Mouse (Mus musculus) CH12.LX (cell line): Measurements from ENCODE around the gene Cant1. TPM values are rescaled to one million over a fixed set of nuclear protein-coding genes. Genes with fewer than 3 reads are reported as not detected.

Source experiments
- DNase-seq: peaks from one replicate; pipeline ENCODE4 v3.0.0-alpha.2; 2013; ENCODE audit errors: extremely low read depth
- H3K27ac ChIP-seq: 2 replicates; pipeline ENCODE4 v1.5.1; 2012; ENCODE audit warnings: low read depth, mild to moderate bottlenecking, control low read depth, moderate library complexity; ENCODE audit not compliant: insufficient read depth
- H3K27me3 ChIP-seq: replicated peaks from 2 replicates; pipeline ENCODE3; 2012; ENCODE audit warnings: inconsistent platforms
- H3K36me3 ChIP-seq, 2 experiments: replicated peaks in 1 of 2; 2 replicates each; pipeline versions ENCODE3 to v1.6.1; 2012; ENCODE audit warnings: inconsistent platforms in 1 of 2, low read length in 1 of 2, mild to moderate bottlenecking in 1 of 2, mixed read lengths in 1 of 2, moderate library complexity in 1 of 2; ENCODE audit not compliant: control insufficient read depth in 1 of 2, insufficient read depth in 1 of 2
- H3K4me1 ChIP-seq, 2 experiments: 2 replicates each; pipeline ENCODE4 v1.6.1; 2012; ENCODE audit warnings: inconsistent platforms in 1 of 2, moderate library complexity in 1 of 2; ENCODE audit not compliant: insufficient read depth in 2 of 2, control insufficient read depth in 1 of 2
- H3K4me2 ChIP-seq: 2 replicates; pipeline ENCODE4 v1.6.1; 2012; ENCODE audit warnings: low read depth, mild to moderate bottlenecking, control low read depth; ENCODE audit not compliant: poor library complexity, insufficient read depth, severe bottlenecking
- H3K4me3 ChIP-seq, 3 experiments: fragments of 150-350 bp in 1 of 3; sonication (generic) in 1 of 3; replicated peaks in 1 of 3; 2 replicates each; pipeline versions ENCODE3 to v1.5.1; 2011 to 2012; ENCODE audit warnings: low read depth in 2 of 3, low read length in 2 of 3, mild to moderate bottlenecking in 2 of 3, moderate library complexity in 2 of 3, control low read depth in 1 of 3, improper control_type of control experiment in 1 of 3, inconsistent platforms in 1 of 3, mixed read lengths in 1 of 3; ENCODE audit not compliant: poor library complexity in 1 of 3
- H3K79me2 ChIP-seq: replicated peaks from 2 replicates; pipeline ENCODE4 v1.6.1; 2012; ENCODE audit warnings: mild to moderate bottlenecking, moderate library complexity; ENCODE audit not compliant: control insufficient read depth, poor library complexity, insufficient read depth, severe bottlenecking; ENCODE audit errors: extremely low read depth
- H3K9ac ChIP-seq: 2 replicates; pipeline ENCODE4 v1.6.1; 2012; ENCODE audit warnings: low read depth, mild to moderate bottlenecking, control low read depth, moderate library complexity; ENCODE audit not compliant: insufficient read depth
- H3K9me3 ChIP-seq: replicated peaks from 2 replicates; pipeline ENCODE3; 2012; ENCODE audit warnings: low read length, inconsistent platforms, mixed read lengths
- CHD1 ChIP-seq: IDR thresholded peaks from 2 replicates; pipeline ENCODE4 v1.6.1; 2012; ENCODE audit warnings: low read depth, low read length, improper control_type of control experiment, inconsistent platforms
- CHD2 ChIP-seq: IDR thresholded peaks from 2 replicates; pipeline ENCODE4 v1.6.1; 2011; ENCODE audit warnings: low read length, improper control_type of control experiment
- CTCF ChIP-seq, 2 experiments: IDR thresholded peaks in 1 of 2; conservative IDR thresholded peaks in 1 of 2; 2 replicates each; pipeline ENCODE4 v1.5.1; 2011 to 2012; ENCODE audit warnings: low read depth in 2 of 2, low read length in 2 of 2, improper control_type of control experiment in 1 of 2, inconsistent platforms in 1 of 2, mild to moderate bottlenecking in 1 of 2, moderate library complexity in 1 of 2
- E2F4 ChIP-seq: IDR thresholded peaks from 2 replicates; pipeline ENCODE4 v1.6.1; 2011; ENCODE audit warnings: low read depth, low read length, improper control_type of control experiment; ENCODE audit not compliant: insufficient replicate concordance
- ETS1 ChIP-seq: conservative IDR thresholded peaks from 2 replicates; pipeline ENCODE4 v1.6.1; 2012; ENCODE audit warnings: low read depth, mild to moderate bottlenecking, inconsistent platforms, low read length, improper control_type of control experiment, moderate library complexity
- GABPA ChIP-seq: IDR thresholded peaks from 2 replicates; pipeline ENCODE4 v1.6.1; 2012; ENCODE audit warnings: low read depth, low read length, improper control_type of control experiment, inconsistent platforms; ENCODE audit not compliant: insufficient replicate concordance
- HCFC1 ChIP-seq: IDR thresholded peaks from 2 replicates; pipeline ENCODE4 v1.6.1; 2012; ENCODE audit warnings: low read depth, mild to moderate bottlenecking, inconsistent platforms, low read length, improper control_type of control experiment
- IRF4 ChIP-seq: IDR thresholded peaks from 2 replicates; pipeline ENCODE4 v1.6.1; 2014; ENCODE audit warnings: low read depth, mild to moderate bottlenecking, inconsistent platforms, low read length, improper control_type of control experiment
- JUN ChIP-seq: IDR thresholded peaks from 2 replicates; pipeline ENCODE4 v1.6.1; 2011; ENCODE audit warnings: low read depth, mild to moderate bottlenecking, low read length, improper control_type of control experiment, moderate library complexity; ENCODE audit not compliant: insufficient read depth
- JUND ChIP-seq: conservative IDR thresholded peaks from 2 replicates; pipeline ENCODE4 v1.6.1; 2011; ENCODE audit warnings: low read depth, low read length, improper control_type of control experiment
- KAT2A ChIP-seq: IDR thresholded peaks from 2 replicates; pipeline ENCODE4 v1.6.1; 2012; ENCODE audit warnings: low read length, improper control_type of control experiment, inconsistent platforms; ENCODE audit not compliant: insufficient replicate concordance
- MXI1 ChIP-seq: IDR thresholded peaks from 2 replicates; pipeline ENCODE4 v1.6.1; 2011; ENCODE audit warnings: mild to moderate bottlenecking, low read depth, low read length, improper control_type of control experiment
- NRF1 ChIP-seq: IDR thresholded peaks from 2 replicates; pipeline ENCODE4 v1.6.1; 2014; ENCODE audit warnings: low read depth, mild to moderate bottlenecking, inconsistent platforms, low read length, improper control_type of control experiment, moderate library complexity
- POLR2A ChIP-seq: IDR thresholded peaks from 2 replicates; pipeline ENCODE4 v1.6.1; 2011; ENCODE audit warnings: low read depth, mild to moderate bottlenecking, improper control_type of control experiment, low read length
- POLR2AphosphoS2 ChIP-seq: IDR thresholded peaks from 2 replicates; pipeline ENCODE4 v1.6.1; 2011; ENCODE audit warnings: low read depth, low read length, improper control_type of control experiment
- RAD21 ChIP-seq: IDR thresholded peaks from 2 replicates; pipeline ENCODE4 v1.6.1; 2011; ENCODE audit warnings: low read depth, mild to moderate bottlenecking, low read length, improper control_type of control experiment, moderate library complexity
- RCOR1 ChIP-seq: conservative IDR thresholded peaks from 2 replicates; pipeline ENCODE4 v1.6.1; 2012; ENCODE audit warnings: low read depth, mild to moderate bottlenecking, inconsistent platforms, low read length, improper control_type of control experiment
- SMC3 ChIP-seq: IDR thresholded peaks from 2 replicates; pipeline ENCODE4 v1.6.1; 2011; ENCODE audit warnings: low read depth, low read length, improper control_type of control experiment
- TCF12 ChIP-seq: IDR thresholded peaks from 2 replicates; pipeline ENCODE4 v1.6.1; 2014; ENCODE audit warnings: low read depth, mild to moderate bottlenecking, inconsistent platforms, low read length, improper control_type of control experiment
- USF1 ChIP-seq: IDR thresholded peaks from 2 replicates; pipeline ENCODE4 v1.6.1; 2014; ENCODE audit warnings: low read depth, mild to moderate bottlenecking, inconsistent platforms, low read length, improper control_type of control experiment
- ZC3H11A ChIP-seq: IDR thresholded peaks from 2 replicates; pipeline ENCODE4 v1.6.1; 2012; ENCODE audit warnings: low read depth, mild to moderate bottlenecking, inconsistent platforms, low read length, improper control_type of control experiment
- dilution Hi-C: fragments of 300-500 bp; cut with MboI; formaldehyde crosslinking; loops from 2 replicates; pipeline ENCODE4 v1.14.3; 2020; ENCODE audit warnings: low sequenced_read_pairs; ENCODE audit not compliant: extremely low pct_unique_long_range_greater_than_20kb, extremely low pct_ligation_motif_present
- in situ Hi-C: fragments of 300-500 bp; cut with MboI; formaldehyde crosslinking; loops from 3 replicates; pipeline ENCODE4 v1.14.3; 2019; ENCODE audit warnings: low sequenced_read_pairs, low pct_ligation_motif_present, low pct_unique_long_range_greater_than_20kb, mixed read lengths
- polyA plus RNA-seq: library from polyadenylated mRNA; unstranded; fragments of >175 nt; gene quantifications from 2 replicates; pipeline ENCODE4 v1.2.1, GENCODE M21; 2012; ENCODE audit warnings: low read depth; ENCODE audit not compliant: insufficient read length
- total RNA-seq, 2 experiments: library from RNA; depleted of rRNA; stranded (reverse); fragments of 300-350 nt in 1 of 2; fragments of >200 nt in 1 of 2; gene quantifications; 2 replicates each; pipeline ENCODE4 v1.2.3; 2012 to 2014

Gene Cant1
- total and polyA plus RNA-seq, 3 experiments, result 28.8 to 40.2 (median 31.2) TPM

DNA sequence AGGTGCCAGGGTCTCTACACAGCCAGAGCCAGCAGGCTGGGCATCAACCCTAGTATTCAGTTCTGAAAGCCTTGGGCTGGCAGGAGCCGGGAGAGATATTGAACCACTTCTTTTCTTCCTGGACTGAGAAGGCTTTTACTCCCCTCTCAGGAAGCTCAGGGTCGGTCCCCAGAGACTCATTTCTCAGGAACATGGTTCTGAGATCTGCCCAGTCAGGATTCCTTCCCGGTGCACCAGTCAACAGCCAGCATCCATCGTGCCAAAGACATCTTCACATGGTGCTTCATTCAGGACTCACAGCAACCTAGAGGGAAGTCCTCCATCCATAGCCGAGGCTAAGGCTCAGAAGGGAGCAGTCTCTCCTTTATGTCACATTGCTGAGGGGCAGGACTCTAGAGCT, 44.4 kb downstream of the Cant1 start:
- DNase-seq, result no peak
- H3K9me3 ChIP-seq, result no peaks in the 10 kb centered on the region
- H3K4me3 ChIP-seq, result no peak overlapping the region
- H3K27me3 ChIP-seq, result peaks cover 79% of the 10 kb centered on the region
- in situ Hi-C loops, result no loop called here
- no peaks in the 10 kb centered on the region for H3K79me2 ChIP-seq
- H3K9ac ChIP-seq, result no peak overlapping the region
- no peak overlapping the region for H3K4me2 ChIP-seq
- TF ChIP-seq MXI1, result no peak
- TF ChIP-seq CHD1, result no peak
- TF ChIP-seq IRF4, result no peak
- TF ChIP-seq POLR2A, result no peak
- TF ChIP-seq SMC3, result no peak
- no peak for TF ChIP-seq RAD21
- no peak for TF ChIP-seq E2F4
- TF ChIP-seq CHD2, result no peak
- no peak for TF ChIP-seq GABPA
- TF ChIP-seq ZC3H11A, result no peak
- no peak for TF ChIP-seq RCOR1
- TF ChIP-seq HCFC1, result no peak
- TF ChIP-seq, all 38 proteins: peak for 0
- dilution Hi-C loops, result no loop called here
- peaks cover 10 to 21% of the 10 kb centered on the region in 2 experiments for H3K4me1 ChIP-seq
- H3K36me3 ChIP-seq, result no peaks in the 10 kb centered on the region
- H3K27ac ChIP-seq, result no peak overlapping the region

DNA sequence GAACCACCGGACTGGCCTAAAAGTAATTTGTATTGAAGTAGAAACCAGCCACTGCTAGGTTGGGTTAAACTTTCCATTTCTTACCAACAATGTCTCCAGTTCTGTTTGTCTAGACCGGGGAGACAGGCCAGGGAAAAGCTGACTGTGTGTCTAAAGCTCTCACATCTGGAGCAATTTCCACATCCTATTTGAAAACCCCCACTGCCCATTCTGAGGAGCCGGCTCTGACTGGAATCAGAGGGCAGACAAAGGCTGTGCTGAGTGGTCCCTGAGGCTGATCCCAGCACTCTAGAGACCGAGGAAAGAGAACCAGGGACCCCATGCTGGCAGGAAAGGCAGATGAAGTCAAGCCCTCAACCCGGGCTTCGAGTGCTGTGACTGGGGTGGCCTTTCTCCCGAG, 46.2 kb downstream of the Cant1 start:
- no peak overlapping the region for H3K4me2 ChIP-seq

DNA sequence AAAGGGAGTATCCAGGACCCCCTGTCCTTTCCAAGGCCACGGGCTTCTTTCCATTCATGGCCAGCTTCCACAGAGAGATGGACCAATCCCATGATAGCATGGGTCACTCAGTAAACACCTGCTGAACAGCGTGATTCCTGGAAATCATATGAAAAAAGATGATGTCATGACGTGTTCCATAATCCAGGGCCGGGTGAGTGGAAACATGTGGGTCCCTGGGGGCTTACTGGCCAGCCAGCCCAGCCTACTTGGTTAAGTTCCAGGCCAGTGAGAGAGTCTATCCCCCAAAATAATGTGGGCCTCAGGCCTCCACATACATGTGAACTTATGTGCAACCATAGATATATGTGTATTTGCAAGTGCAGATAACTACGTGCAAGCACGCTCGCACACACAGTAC, 47.0 kb downstream of the Cant1 start:
- in situ Hi-C loops (no loop called here), dilution Hi-C loops (no loop called here)
- no peak for DNase-seq
- H3K36me3 ChIP-seq, result no peaks in the 10 kb centered on the region
- H3K9me3 ChIP-seq, result peaks cover 5% of the 10 kb centered on the region
- H3K27me3 ChIP-seq, result peaks cover 71% of the 10 kb centered on the region
- no peak overlapping the region for H3K4me3 ChIP-seq
- no peak overlapping the region for H3K27ac ChIP-seq
- no peak overlapping the region for H3K4me2 ChIP-seq
- no peaks in the 10 kb centered on the region for H3K79me2 ChIP-seq
- H3K4me1 ChIP-seq, result peaks cover 10 to 14% of the 10 kb centered on the region in 2 experiments
- TF ChIP-seq ETS1 (no peak), USF1 (no peak), POLR2AphosphoS2 (no peak), NRF1 (no peak), CHD2 (no peak), KAT2A (no peak), CTCF (conservative IDR thresholded peaks at IDR 0.05 in 1 of 2, IDR thresholded peaks at IDR 0.05 in 1 of 2; ENCODE audit: low read depth in 2 of 2, low read length in 2 of 2) (no peak), JUND (no peak)
- no peak overlapping the region for H3K9ac ChIP-seq

More for the DNA sequence above, 46.2 kb downstream of the Cant1 start:
- dilution Hi-C loops (no loop called here), in situ Hi-C loops (no loop called here)
- Histone ChIP-seq H3K4me1 (peaks cover 10 to 13% of the 10 kb centered on the region in 2 experiments), H3K27ac (no peak overlapping the region), H3K9ac (no peak overlapping the region), H3K79me2 (no peaks in the 10 kb centered on the region), H3K36me3 (no peaks in the 10 kb centered on the region), H3K9me3 (peaks cover 5% of the 10 kb centered on the region), H3K4me3 (no peak overlapping the region), H3K27me3 (peaks cover 72% of the 10 kb centered on the region)
- DNase-seq, result no peak
- TF ChIP-seq JUN (no peak), TCF12 (no peak)
